Mouse (Mus musculus): Measurements from ENCODE around the gene Grem1.

GRCm38 (mm10) chr2:113784851-113785250 is 26.4 kb upstream of the Grem1 start:
- TF ChIP-seq CTCF (IDR thresholded peaks at IDR 0.05; ENCODE audit: extremely low read depth, insufficient read depth, insufficient read length, insufficient replicate concordance) = no peak
- no peak for TF ChIP-seq POLR2A (IDR thresholded peaks at IDR 0.05; ENCODE audit: low read depth, low read length)

Data from spleen, adult 2 months (tissue).